Mouse (Mus musculus): ENCODE data around the gene Celf5.

Celf5 gene

DNA sequence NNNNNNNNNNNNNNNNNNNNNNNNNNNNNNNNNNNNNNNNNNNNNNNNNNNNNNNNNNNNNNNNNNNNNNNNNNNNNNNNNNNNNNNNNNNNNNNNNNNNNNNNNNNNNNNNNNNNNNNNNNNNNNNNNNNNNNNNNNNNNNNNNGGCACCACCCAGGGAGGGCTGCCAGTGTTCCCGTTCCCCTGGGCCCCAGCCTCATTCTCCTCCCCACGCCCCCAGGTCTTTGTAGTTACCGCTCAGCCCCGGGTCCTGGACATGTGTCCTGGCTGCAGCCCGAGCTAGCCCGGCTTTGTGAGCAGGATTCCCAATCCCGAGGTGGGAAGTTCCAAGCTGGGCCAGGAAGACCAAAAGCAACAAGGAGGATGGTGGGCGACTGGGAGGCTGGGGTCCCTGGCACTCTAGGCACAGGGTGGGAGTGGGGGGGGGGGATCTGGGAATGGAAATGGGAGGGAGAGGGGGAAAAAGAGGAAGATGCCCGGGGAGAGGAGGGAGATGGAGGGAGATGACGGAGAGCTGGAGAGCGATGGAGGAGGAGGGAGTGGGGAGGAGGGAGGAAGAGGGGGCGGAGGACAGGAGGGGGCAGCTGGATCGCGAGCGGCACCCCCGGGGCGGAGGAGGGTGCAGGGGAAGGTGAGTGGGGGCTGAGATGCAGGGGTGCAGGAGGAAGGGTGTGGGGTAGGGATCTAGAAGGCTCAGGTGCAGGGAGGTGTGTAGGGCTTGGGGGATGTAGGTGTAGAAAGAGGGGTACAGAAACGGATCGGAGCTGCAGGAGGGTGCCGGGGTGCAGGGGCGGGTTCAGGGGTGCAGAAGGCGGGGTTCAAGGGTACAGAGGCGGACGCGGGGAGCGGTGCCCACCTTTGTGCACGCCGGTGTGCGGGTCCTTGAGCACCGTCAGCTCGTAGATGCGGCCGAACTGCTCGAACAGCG is 640 bp downstream of the Celf5 start:
- DNase-seq (ENCODE audit: extremely low spot score, low read depth, low spot score): no peak

GRCm38 (mm10) chr10:81474461-81474860 is 8.0 kb downstream of the Celf5 start:
- no peak for DNase-seq (ENCODE audit: extremely low spot score, low read depth, low spot score)

GRCm38 (mm10) chr10:81473003-81473451 is 9.5 kb downstream of the Celf5 start:
- no peak for DNase-seq (ENCODE audit: extremely low spot score, low read depth, low spot score)

- no peak for DNase-seq (ENCODE audit: extremely low spot score, low read depth, low spot score)
These were observed 10.0 kb downstream of the Celf5 start for GRCm38 (mm10) chr10:81472403-81473002.

DNA sequence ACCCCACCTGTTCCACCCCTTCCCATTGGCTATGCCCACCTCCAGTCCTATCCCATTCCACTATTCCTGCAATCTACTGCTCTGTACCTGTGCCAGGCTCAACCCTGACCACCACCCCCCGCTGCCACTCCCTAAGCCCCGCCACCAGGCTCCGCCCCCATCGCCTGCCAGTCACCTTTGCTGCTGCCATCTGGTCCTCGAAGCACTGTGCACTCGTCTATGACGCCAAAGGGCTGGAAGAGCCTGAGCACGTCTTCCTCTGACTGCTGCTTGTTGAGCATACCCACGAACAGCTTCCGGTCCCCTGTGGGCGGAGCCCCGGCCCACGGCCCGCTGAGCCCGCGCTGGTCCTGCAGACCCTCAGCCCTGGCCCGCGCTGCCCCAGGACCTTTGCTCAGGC is 12.1 kb downstream of the Celf5 start:
- no peak for DNase-seq (ENCODE audit: extremely low spot score, low read depth, low spot score)

- DNase-seq (ENCODE audit: extremely low spot score, low read depth, low spot score): no peak
These were observed 13.3 kb downstream of the Celf5 start for GRCm38 (mm10) chr10:81469253-81469652.

DNA sequence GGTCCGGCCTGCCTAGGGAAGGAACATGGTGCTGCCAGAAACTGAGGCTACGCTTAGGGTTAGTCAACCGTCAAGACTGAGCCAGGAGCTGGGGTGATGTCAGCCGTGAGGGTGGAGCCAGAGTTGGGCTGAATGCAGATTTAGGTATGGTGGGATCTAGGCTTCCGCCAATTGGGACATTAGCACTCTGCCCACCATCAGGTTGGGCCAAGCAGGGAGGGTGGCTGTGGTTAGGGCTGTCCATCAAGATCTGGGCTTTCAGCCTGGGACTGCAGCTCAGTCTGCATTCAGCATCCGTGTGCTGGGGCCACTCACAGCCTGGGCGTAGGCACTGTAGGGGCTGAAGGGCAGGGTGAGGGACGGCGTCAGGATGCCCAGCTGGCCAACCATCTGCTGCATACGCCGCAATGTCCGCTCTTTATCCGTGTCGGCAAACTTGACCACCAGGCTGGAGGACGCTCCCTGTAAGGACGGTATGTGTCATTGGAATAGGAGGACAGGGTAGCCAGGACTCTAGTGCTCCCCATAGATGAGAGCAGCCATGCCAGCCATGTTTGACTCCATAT is 14.8 kb downstream of the Celf5 start:
- no peak for DNase-seq (ENCODE audit: extremely low spot score, low read depth, low spot score)

GRCm38 (mm10) chr10:81466881-81467280 is 15.6 kb downstream of the Celf5 start:
- DNase-seq (ENCODE audit: extremely low spot score, low read depth, low spot score): no peak

DNA sequence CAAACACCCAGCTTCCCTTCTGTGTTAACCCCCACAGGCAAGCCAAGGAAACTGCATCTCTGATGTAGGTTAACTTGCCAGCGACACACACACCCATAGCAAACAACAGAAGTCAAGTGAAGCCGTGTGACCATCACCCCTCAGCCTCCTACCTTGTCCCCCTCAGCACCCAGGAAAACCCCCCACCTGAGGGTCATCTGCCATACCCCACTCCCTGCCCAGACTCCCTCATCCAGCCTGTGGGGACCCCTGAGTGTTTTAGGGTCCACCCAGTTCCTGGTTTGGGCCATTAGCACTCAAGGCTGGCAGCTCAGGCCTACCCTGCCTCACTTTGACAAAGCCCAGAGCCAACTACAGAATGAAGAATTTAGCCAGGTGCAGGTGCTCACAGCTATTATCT is 16.4 kb downstream of the Celf5 start:
- no peak for DNase-seq (ENCODE audit: extremely low spot score, low read depth, low spot score)

DNA sequence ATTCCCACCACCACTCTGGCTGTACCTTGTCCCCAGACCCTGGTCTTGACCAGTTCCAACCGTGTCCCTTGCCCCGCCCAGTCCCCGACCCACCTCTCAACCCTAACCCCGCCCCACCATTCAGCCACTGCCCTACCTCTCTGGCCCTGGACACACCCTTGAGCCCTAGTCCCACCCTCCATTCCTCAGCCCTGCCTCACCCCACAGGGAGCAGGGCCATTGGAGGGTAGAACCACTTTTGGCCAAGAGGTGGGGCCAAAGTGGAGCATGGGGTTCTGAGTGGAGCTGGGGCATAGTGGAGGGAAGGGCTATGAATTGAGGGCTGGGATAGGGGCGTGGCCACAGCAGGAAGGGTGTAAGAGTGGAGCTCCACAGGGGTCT is 17.3 kb downstream of the Celf5 start:
- DNase-seq (ENCODE audit: extremely low spot score, low read depth, low spot score): no peak

DNA sequence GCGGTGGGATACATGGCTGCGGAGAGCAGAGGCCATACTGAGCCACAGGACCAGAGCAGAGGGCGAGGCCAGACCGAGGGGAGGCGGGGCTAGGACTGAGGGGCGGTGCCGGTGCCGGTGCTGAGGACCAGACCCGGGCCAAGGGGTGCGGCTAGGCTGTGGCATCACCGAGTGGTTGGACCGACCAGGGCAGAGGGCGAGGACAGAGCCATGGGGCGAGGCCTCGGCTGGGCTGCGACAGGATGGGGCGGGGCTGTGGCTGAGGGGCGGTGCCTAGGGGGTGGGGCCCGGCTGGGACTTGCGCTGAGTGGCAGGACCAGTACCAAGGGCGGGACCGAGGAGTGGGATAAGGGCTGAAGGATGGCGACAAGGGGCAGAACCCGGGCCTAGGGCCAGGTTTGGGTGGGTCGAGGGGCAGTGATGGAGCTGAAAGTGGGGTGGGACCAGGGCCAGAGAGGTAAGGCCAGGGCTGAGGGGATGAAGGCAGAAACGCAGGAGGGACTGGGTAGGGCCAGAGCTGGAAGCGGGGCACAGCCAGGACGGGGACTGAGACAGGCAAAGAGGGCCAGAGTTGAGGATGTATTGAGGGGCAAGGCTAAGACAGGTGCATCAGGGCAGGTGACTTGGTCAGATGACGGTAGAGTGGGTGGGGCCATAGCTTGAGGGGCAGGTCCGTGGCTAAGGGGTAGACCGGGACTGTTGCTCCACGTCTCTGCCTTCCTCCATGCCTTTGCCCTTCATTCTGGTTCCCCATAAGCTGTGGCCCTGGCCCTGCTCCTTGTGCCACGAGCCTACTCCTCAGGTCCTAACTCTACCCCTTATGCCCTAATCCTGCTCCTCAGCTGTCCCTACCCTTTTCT is 17.9 kb downstream of the Celf5 start:
- DNase-seq (ENCODE audit: extremely low spot score, low read depth, low spot score): no peak

GRCm38 (mm10) chr10:81463531-81463930 is 19.0 kb downstream of the Celf5 start:
- DNase-seq (ENCODE audit: extremely low spot score, low read depth, low spot score): no peak

GRCm38 (mm10) chr10:81462917-81463316 is 19.6 kb downstream of the Celf5 start:
- DNase-seq (ENCODE audit: extremely low spot score, low read depth, low spot score): no peak

DNA sequence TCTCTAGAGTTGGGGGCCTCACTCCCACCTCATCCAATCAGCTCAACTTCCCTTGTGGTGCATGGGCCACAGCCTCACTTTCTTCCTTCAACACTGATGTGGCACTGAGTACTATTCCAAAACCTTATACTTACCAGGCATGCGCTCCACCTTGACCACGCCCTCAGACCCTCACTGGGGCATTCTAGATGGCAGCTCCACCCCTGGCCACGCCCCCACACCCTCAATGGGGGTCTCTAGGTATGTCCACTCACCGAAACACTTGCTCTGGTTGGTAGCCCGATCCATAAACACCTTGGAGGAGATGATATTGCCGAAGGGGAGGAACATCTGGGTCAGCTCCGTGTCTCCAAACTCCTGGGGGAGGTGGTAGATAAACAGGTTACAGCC is 20.1 kb downstream of the Celf5 start:
- DNase-seq (ENCODE audit: extremely low spot score, low read depth, low spot score): no peak

DNA sequence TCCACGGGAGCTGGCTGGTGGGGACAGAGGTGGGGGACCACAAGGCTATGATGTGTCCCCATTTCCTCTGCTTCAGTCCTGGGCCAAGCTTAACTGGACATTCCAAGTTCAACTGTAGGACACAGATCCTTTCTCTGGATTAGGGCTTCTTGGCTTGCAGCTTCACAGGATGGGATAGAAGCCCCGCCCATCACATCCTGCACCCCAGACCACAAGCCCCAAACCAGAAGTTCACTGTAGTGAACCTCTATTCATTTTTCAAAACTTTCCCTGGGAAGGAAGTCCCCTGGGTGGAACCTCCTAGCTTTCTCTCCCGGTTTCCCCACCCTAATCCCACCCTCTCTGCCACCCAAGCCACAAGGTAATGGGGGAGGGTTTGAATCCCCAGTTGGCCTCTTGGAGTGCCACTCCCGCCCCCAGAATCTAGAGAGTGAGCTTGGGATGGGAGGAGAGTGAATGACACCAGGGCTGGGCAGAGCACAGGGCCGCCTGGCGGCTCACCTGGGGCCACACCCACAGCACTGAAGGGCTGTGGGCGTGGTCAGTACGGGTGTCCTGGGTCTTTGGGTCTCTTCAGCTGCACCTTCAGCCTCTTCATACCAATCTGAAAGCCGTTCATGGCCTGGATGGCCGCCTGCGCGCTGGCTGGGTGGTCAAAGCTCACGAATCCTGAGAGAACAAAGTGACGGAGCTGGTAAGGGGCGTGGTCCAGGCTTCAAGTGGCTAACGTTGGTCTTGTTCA is 20.7 kb downstream of the Celf5 start:
- DNase-seq (ENCODE audit: extremely low spot score, low read depth, low spot score): no peak

GRCm38 (mm10) chr10:81460951-81461350 is 21.6 kb downstream of the Celf5 start:
- no peak for DNase-seq (ENCODE audit: extremely low spot score, low read depth, low spot score)

DNA sequence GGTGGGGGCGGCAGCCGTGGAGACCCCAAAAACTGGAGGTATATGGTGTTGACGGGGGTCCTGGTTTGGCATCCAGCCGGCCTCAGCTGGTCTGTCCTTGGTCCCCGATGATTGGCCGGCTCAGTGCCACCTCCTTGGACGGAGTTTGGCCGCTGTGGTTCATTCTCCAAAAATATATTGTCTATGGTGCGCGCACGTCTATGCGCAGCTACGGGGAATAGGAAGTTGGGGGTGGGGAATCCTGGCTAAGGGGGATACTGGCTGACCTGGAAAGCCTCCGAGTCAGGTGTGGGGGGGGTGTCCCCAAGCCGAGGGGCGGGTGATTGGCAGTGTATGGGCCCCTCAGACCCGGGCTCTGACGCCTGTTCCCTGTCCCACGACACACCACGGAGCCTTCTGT is 22.0 kb downstream of the Celf5 start:
- no peak for DNase-seq (ENCODE audit: extremely low spot score, low read depth, low spot score)

GRCm38 (mm10) chr10:81459399-81459798 is 23.1 kb downstream of the Celf5 start:
- DNase-seq (ENCODE audit: extremely low spot score, low read depth, low spot score): no peak

GRCm38 (mm10) chr10:81458267-81458666 is 24.2 kb downstream of the Celf5 start:
- no peak for DNase-seq (ENCODE audit: extremely low spot score, low read depth, low spot score)

DNA sequence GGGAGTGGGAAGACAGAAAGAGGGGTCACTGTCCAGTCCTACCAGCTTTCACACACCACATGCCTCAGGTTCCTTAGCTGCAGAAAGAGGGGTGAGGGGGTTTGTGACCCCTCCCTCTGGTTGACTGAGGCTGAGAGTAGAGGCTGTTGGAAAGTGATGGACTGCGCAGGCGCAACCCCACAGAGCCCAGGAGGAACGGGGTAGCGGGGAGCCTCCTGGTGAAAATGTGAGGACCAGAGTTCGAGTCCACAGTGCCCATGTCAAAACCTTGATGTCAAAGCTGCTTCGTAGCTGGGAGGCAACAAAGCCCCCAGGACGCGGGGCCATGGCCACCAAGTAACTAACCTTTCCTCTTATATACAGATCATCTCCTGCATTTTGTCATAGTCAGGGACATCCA is 24.9 kb downstream of the Celf5 start:
- no peak for DNase-seq (ENCODE audit: extremely low spot score, low read depth, low spot score)
